Comparison of ENCODE assay signal across 10 mouse cellular contexts in genomic region chr4:59422025-59422783, GRCm38 (mm10). TPM values are rescaled to one million over a fixed set of nuclear protein-coding genes. Genes with fewer than 3 reads are reported as not detected.
DNase-seq lines count a peak whose midpoint lies in the region; ATAC-seq lines count a peak whose summit lies in the region.
"Had no signal": no experiment of that assay in that cellular context is flagged by ENCODE, and none has a peak within 500 bp of the region (broad histone marks: within the 10 kb centered on the region; RNA-seq: fewer than 3 reads in every experiment).

No protein-coding gene starts in this region.

- H3K4me1 ChIP-seq in heart, embryonic 10.5 days = peaks cover 3% of the 10 kb centered on the region; the same call in 1 of the 2 replicates
- H3K4me1 ChIP-seq in hindbrain, embryonic 15.5 days (replicated peaks) = no peaks in the 10 kb centered on the region
- H3K4me1 ChIP-seq in midbrain, embryonic 11.5 days (ENCODE audit: control insufficient read depth, insufficient read depth, low read length) = no peaks in the 10 kb centered on the region

- no peak overlapping the region for H3K4me2 ChIP-seq in hindbrain, embryonic 15.5 days
- no peak overlapping the region for H3K4me2 ChIP-seq in midbrain, embryonic 11.5 days

- no peak overlapping the region for H3K4me3 ChIP-seq in heart, embryonic 10.5 days
- H3K4me3 ChIP-seq in hindbrain, embryonic 15.5 days = no peak overlapping the region
- no peak overlapping the region for H3K4me3 ChIP-seq in midbrain, embryonic 11.5 days (ENCODE audit: low read depth, low read length)

- 70% methylated on average over 5 of the region's 5 CpGs for WGBS in heart, embryonic 10.5 days
- 28% methylated on average over 5 of the region's 5 CpGs for WGBS in hindbrain, embryonic 15.5 days
- 47% methylated on average over 5 of the region's 5 CpGs for WGBS in midbrain, embryonic 11.5 days

- H3K36me3 ChIP-seq in heart, embryonic 10.5 days = peaks cover 10% of the 10 kb centered on the region; the same call in 1 of the 2 replicates
- no peaks in the 10 kb centered on the region for H3K36me3 ChIP-seq in hindbrain, embryonic 15.5 days
- no peaks in the 10 kb centered on the region for H3K36me3 ChIP-seq in midbrain, embryonic 11.5 days (ENCODE audit: control insufficient read depth, insufficient read depth, low read length)

- intact Hi-C loops in left cerebral cortex, postnatal 10 days (cut with DNase I) = no loop called here

- no peak for DNase-seq in heart, embryonic 10.5 days (ENCODE audit: low spot score)
- DNase-seq in heart, adult 9 months (ENCODE audit: low spot score in 2 of 2) = no peak
- peak; percentile 15 for DNase-seq in NIH3T3 (ENCODE audit: low read depth)
- peak; percentile 73 for DNase-seq in midbrain, embryonic 11.5 days (ENCODE audit: low spot score, missing footprints)
- no peak for DNase-seq in right cerebral cortex, adult 18-20 months
- no peak for DNase-seq in embryo, embryonic 10 days (ENCODE audit: low spot score)
- DNase-seq in left cerebral cortex, postnatal 10 days (ENCODE audit: extremely low spot score in 1 of 2, low spot score in 2 of 2) = no peak
- DNase-seq: kidney, postnatal 4 days had no signal

- H3K27me3 ChIP-seq in heart, embryonic 10.5 days (ENCODE audit: insufficient read depth, poor library complexity, severe bottlenecking) = no peaks in the 10 kb centered on the region
- H3K27me3 ChIP-seq in hindbrain, embryonic 15.5 days = no peaks in the 10 kb centered on the region
- H3K27me3 ChIP-seq in midbrain, embryonic 11.5 days (ENCODE audit: control insufficient read depth, insufficient read depth, low read length) = no peaks in the 10 kb centered on the region

- no peak overlapping the region for H3K9ac ChIP-seq in hindbrain, embryonic 15.5 days
- no peak overlapping the region for H3K9ac ChIP-seq in midbrain, embryonic 11.5 days (ENCODE audit: low read length)

- ATAC-seq in hindbrain, embryonic 15.5 days (ENCODE audit: low FRiP score, low read depth) = peak; percentile 85
- no peak for ATAC-seq in midbrain, embryonic 11.5 days (ENCODE audit: low FRiP score)
- ATAC-seq: CD4-positive, CD25-positive, alpha-beta regulatory T cell, adult 4 months had no signal

- peak overlapping the region; percentile 33; the same call in 1 of the 2 replicates for H3K27ac ChIP-seq in heart, embryonic 10.5 days
- 0 out of 2 replicates have a peak overlapping the region, but pooled peaks have one; percentile 21 for H3K27ac ChIP-seq in hindbrain, embryonic 15.5 days (replicated peaks)
- H3K27ac ChIP-seq in midbrain, embryonic 11.5 days (ENCODE audit: low read depth, low read length) = no peak overlapping the region

- H3K9me3 ChIP-seq in heart, embryonic 10.5 days = no peaks in the 10 kb centered on the region
- no peaks in the 10 kb centered on the region for H3K9me3 ChIP-seq in hindbrain, embryonic 15.5 days
- no peaks in the 10 kb centered on the region for H3K9me3 ChIP-seq in midbrain, embryonic 11.5 days (ENCODE audit: control insufficient read depth, low read length)

RNA-seq across cellular contexts. Expression of gene Susd1, which starts 16.2 kb away (rescaled TPM):
- polyA plus RNA-seq in heart, embryonic 10.5 days (2016; fragmentation: Nextera tagmentation; extraction: Ambion mirVana) = 8.1 and 9.7 TPM in 2 replicates
- polyA plus RNA-seq in hindbrain, embryonic 15.5 days (2015; fragmentation: Nextera tagmentation; extraction: Ambion mirVana) = 1.9 and 2.4 TPM in 2 replicates
- polyA plus RNA-seq in midbrain, embryonic 11.5 days (2014; fragmentation: Nextera tagmentation; extraction: Ambion mirVana) = 1.0 and 1.5 TPM in 2 replicates
- 1 to 10 TPM; 8.6 to 9.8 TPM for total RNA-seq in left cerebral cortex, postnatal 10 days (2021)

Comparison
In these comparisons a context has a peak if more than half of its experiments do, and no peak if none do; other contexts are left out.
1. DNase-seq: peak in NIH3T3 (single experiment) and midbrain, embryonic 11.5 days (single experiment); none in heart, embryonic 10.5 days (single experiment), heart, adult 9 months (0 of 2), right cerebral cortex, adult 18-20 months (single experiment), embryo, embryonic 10 days (single experiment) and left cerebral cortex, postnatal 10 days (0 of 2).